Mouse (Mus musculus) limb, embryonic 10.5 days (tissue): ENCODE measurements around the gene Slc38a2. TPM values are rescaled to one million over a fixed set of nuclear protein-coding genes. Genes with fewer than 3 reads are reported as not detected.
A peak's percentile ranks its signal among the peaks of the same experiment; 100 is the strongest.

ENCODE experiments used
- DNase-seq: peaks from one replicate; pipeline ENCODE4 v3.0.0-alpha.2; 2017; ENCODE audit warnings: low spot score
- H3K27ac ChIP-seq: fragments of 300-500 bp; sonication (generic); 2 replicates; pipeline ENCODE4 v1.5.1; 2016; ENCODE audit warnings: mild to moderate bottlenecking
- H3K27me3 ChIP-seq: fragments of 300-500 bp; sonication (generic); 2 replicates; pipeline ENCODE4 v1.6.1; 2016; ENCODE audit warnings: low read depth, mild to moderate bottlenecking; ENCODE audit not compliant: poor library complexity, severe bottlenecking
- H3K36me3 ChIP-seq: fragments of 300-500 bp; sonication (generic); 2 replicates; pipeline ENCODE4 v1.6.1; 2016; ENCODE audit warnings: mild to moderate bottlenecking, moderate library complexity
- H3K4me1 ChIP-seq: fragments of 300-500 bp; sonication (generic); 2 replicates; pipeline ENCODE4 v1.6.1; 2016
- H3K4me3 ChIP-seq: fragments of 300-500 bp; sonication (generic); 2 replicates; pipeline ENCODE4 v1.5.1; 2016; ENCODE audit warnings: mild to moderate bottlenecking, moderate library complexity
- H3K9me3 ChIP-seq: fragments of 300-500 bp; sonication (generic); replicated peaks from 2 replicates; pipeline ENCODE4 v1.6.1; 2016; ENCODE audit warnings: mild to moderate bottlenecking
- WGBS: fragments of 180-500 bp; shearing (Covaris S2); methylation state at CpG from one replicate; pipeline ENCODE4 v1.1.7; 2016; 5-methylcytosine and 5-hydroxymethylcytosine counted together
- polyA plus RNA-seq: library from polyadenylated mRNA; unstranded; fragments of >200 nt; fragmentation: Nextera tagmentation; extraction: Ambion mirVana; gene quantifications from 2 replicates; pipeline ENCODE4 v1.2.1, GENCODE M21; 2016

The Slc38a2 gene
- polyA plus RNA-seq, 1 experiment from 2014 or later = 198 TPM

- WGBS = 83% methylated on average over 6 of the region's 6 CpGs
- peaks cover 65% of the 10 kb centered on the region for H3K36me3 ChIP-seq
Measured at GRCm38 (mm10) chr15:96688036-96688435, 11.5 kb downstream of the Slc38a2 start.

GRCm38 (mm10) chr15:96687366-96687765 is 12.2 kb downstream of the Slc38a2 start:
- H3K9me3 ChIP-seq = no peaks in the 10 kb centered on the region
- WGBS = 67% methylated on average over 1 of the region's 1 CpGs
- no peak overlapping the region for H3K27ac ChIP-seq
- no peak for DNase-seq
- peaks cover 8% of the 10 kb centered on the region for H3K4me1 ChIP-seq
- peaks cover 58% of the 10 kb centered on the region for H3K36me3 ChIP-seq
- no peak overlapping the region for H3K4me3 ChIP-seq
- H3K27me3 ChIP-seq = no peaks in the 10 kb centered on the region

More at GRCm38 (mm10) chr15:96688036-96688435, 11.5 kb downstream of the Slc38a2 start:
- no peak for DNase-seq
- Histone ChIP-seq H3K9me3 (no peaks in the 10 kb centered on the region), H3K27ac (no peak overlapping the region), H3K4me1 (peaks cover 8% of the 10 kb centered on the region), H3K27me3 (no peaks in the 10 kb centered on the region), H3K4me3 (no peak overlapping the region)

GRCm38 (mm10) chr15:96686201-96687159 is 13.1 kb downstream of the Slc38a2 start:
- Histone ChIP-seq H3K36me3 (peaks cover 50% of the 10 kb centered on the region), H3K4me3 (no peak overlapping the region), H3K27me3 (no peaks in the 10 kb centered on the region), H3K4me1 (peaks cover 8% of the 10 kb centered on the region), H3K27ac (no peak overlapping the region), H3K9me3 (no peaks in the 10 kb centered on the region)
- WGBS = 85% methylated on average over 9 of the region's 9 CpGs
- DNase-seq = no peak

- DNase-seq = no peak
- Histone ChIP-seq H3K27ac (no peak overlapping the region), H3K27me3 (peaks cover 11% of the 10 kb centered on the region; the same call in 1 of the 2 replicates), H3K36me3 (peaks cover 38% of the 10 kb centered on the region), H3K4me3 (no peak overlapping the region), H3K9me3 (no peaks in the 10 kb centered on the region), H3K4me1 (peaks cover 8% of the 10 kb centered on the region)
- 78% methylated on average over 6 of the region's 6 CpGs for WGBS
Measured at GRCm38 (mm10) chr15:96685273-96685672, 14.3 kb downstream of the Slc38a2 start.

- DNase-seq = no peak
- Histone ChIP-seq H3K9me3 (no peaks in the 10 kb centered on the region), H3K27me3 (peaks cover 19% of the 10 kb centered on the region; the same call in 1 of the 2 replicates), H3K36me3 (peaks cover 28% of the 10 kb centered on the region), H3K27ac (no peak overlapping the region), H3K4me3 (no peak overlapping the region), H3K4me1 (peaks cover 8% of the 10 kb centered on the region)
- WGBS = 46% methylated on average over 11 of the region's 11 CpGs
Measured at GRCm38 (mm10) chr15:96684132-96684830, 15.2 kb downstream of the Slc38a2 start.

- no peak overlapping the region for H3K4me3 ChIP-seq
- 71% methylated on average over 19 of the region's 19 CpGs for WGBS
- no peak for DNase-seq
- H3K4me1 ChIP-seq = peaks cover 9% of the 10 kb centered on the region
- no peaks in the 10 kb centered on the region for H3K36me3 ChIP-seq
- H3K27ac ChIP-seq = no peak overlapping the region
- H3K27me3 ChIP-seq = peaks cover 19% of the 10 kb centered on the region; the same call in 1 of the 2 replicates
- no peaks in the 10 kb centered on the region for H3K9me3 ChIP-seq
Measured at GRCm38 (mm10) chr15:96678871-96679773, 20.4 kb downstream of the Slc38a2 start.

- H3K27ac ChIP-seq = no peak overlapping the region
- 86% methylated on average over 10 of the region's 10 CpGs for WGBS
Measured at GRCm38 (mm10) chr15:96676518-96676917, 23.0 kb downstream of the Slc38a2 start.

GRCm38 (mm10) chr15:96675744-96676143 is 23.8 kb downstream of the Slc38a2 start:
- 88% methylated on average over 15 of the region's 15 CpGs for WGBS

More at GRCm38 (mm10) chr15:96676518-96676917, 23.0 kb downstream of the Slc38a2 start:
- H3K36me3 ChIP-seq = no peaks in the 10 kb centered on the region
- peaks cover 8% of the 10 kb centered on the region; the same call in 1 of the 2 replicates for H3K4me1 ChIP-seq
- H3K9me3 ChIP-seq = no peaks in the 10 kb centered on the region
- DNase-seq = no peak
- no peak overlapping the region for H3K4me3 ChIP-seq
- peaks cover 19% of the 10 kb centered on the region; the same call in 1 of the 2 replicates for H3K27me3 ChIP-seq

GRCm38 (mm10) chr15:96675055-96675454 is 24.5 kb downstream of the Slc38a2 start:
- Histone ChIP-seq H3K36me3 (no peaks in the 10 kb centered on the region), H3K9me3 (no peaks in the 10 kb centered on the region), H3K27me3 (peaks cover 6% of the 10 kb centered on the region; the same call in 1 of the 2 replicates), H3K4me1 (peaks cover 8% of the 10 kb centered on the region; the same call in 1 of the 2 replicates), H3K4me3 (no peak overlapping the region), H3K27ac (no peak overlapping the region)
- 79% methylated on average over 11 of the region's 11 CpGs for WGBS
- no peak for DNase-seq

More at GRCm38 (mm10) chr15:96675744-96676143, 23.8 kb downstream of the Slc38a2 start:
- H3K4me3 ChIP-seq = no peak overlapping the region
- no peaks in the 10 kb centered on the region for H3K36me3 ChIP-seq
- no peaks in the 10 kb centered on the region for H3K9me3 ChIP-seq
- H3K4me1 ChIP-seq = peaks cover 8% of the 10 kb centered on the region; the same call in 1 of the 2 replicates
- peaks cover 13% of the 10 kb centered on the region; the same call in 1 of the 2 replicates for H3K27me3 ChIP-seq
- no peak overlapping the region for H3K27ac ChIP-seq
- DNase-seq = no peak

GRCm38 (mm10) chr15:96674089-96674488 is 25.4 kb downstream of the Slc38a2 start:
- H3K27ac ChIP-seq = no peak overlapping the region
- peaks cover 8% of the 10 kb centered on the region; the same call in 1 of the 2 replicates for H3K4me1 ChIP-seq
- no peak overlapping the region for H3K4me3 ChIP-seq
- 69% methylated on average over 1 of the region's 1 CpGs for WGBS
- H3K36me3 ChIP-seq = no peaks in the 10 kb centered on the region
- H3K27me3 ChIP-seq = no peaks in the 10 kb centered on the region
- DNase-seq = no peak
- no peaks in the 10 kb centered on the region for H3K9me3 ChIP-seq

- DNase-seq = no peak
- Histone ChIP-seq H3K4me1 (0 out of 2 replicates have a peak, but pooled peaks cover 6% of the 10 kb centered on the region), H3K4me3 (no peak overlapping the region), H3K36me3 (no peaks in the 10 kb centered on the region), H3K27me3 (no peaks in the 10 kb centered on the region), H3K9me3 (no peaks in the 10 kb centered on the region), H3K27ac (no peak overlapping the region)
- WGBS = 85% methylated on average over 6 of the region's 6 CpGs
Measured at GRCm38 (mm10) chr15:96669721-96670120, 29.8 kb downstream of the Slc38a2 start.

GRCm38 (mm10) chr15:96666663-96667062 is 32.9 kb downstream of the Slc38a2 start:
- WGBS = 15% methylated on average over 7 of the region's 7 CpGs
- peak overlapping the region; percentile 18 for H3K4me3 ChIP-seq
- no peak overlapping the region for H3K27ac ChIP-seq
- H3K27me3 ChIP-seq = no peaks in the 10 kb centered on the region
- H3K4me1 ChIP-seq = 0 out of 2 replicates have a peak, but pooled peaks cover 6% of the 10 kb centered on the region
- H3K9me3 ChIP-seq = no peaks in the 10 kb centered on the region
- H3K36me3 ChIP-seq = no peaks in the 10 kb centered on the region
- peak; percentile 66 for DNase-seq
